Comparison of ENCODE assay signal across 8 mouse cellular contexts in the genomic region with DNA sequence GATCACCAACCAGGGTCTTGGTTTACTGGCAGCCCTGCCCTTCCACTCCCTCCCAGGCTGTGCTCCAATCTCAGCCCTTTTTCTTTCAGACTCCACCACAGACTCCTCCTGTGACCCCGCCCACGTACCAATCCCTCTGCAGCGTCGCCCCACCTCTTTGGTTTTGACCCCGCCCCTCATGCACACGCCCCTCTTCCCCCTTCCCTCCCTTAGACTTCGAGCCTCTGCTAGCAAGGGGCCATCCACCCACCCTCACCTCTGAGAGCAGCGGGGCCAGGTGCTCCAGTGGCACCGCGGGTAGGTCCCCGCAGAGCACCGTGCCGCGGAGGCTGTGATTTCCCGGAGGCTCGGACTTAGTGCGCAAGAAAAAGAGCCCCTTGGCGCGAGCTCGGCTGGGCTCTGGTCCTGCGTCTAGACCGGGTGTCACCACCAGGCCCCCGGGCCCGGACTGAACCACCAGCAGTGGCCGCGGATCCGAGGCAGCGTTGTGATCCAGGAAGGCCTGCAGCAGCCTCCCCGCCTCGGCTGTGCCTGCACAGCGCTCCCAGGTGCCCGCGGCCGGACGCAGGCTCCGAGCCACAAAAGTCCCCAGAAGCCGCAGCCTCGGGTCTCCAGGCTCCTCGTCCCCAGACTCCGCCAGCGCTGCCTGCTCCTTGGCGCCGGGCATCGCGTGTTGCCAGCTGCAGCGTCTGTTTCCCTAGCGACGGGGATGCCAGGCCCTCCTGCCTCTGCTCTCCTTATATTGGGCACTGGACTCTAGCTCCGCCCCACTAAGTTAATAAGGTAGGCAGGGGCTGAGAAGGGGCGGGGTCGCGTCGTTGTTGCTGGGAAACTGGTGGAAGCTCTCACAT. TPM values are rescaled to one million over a fixed set of nuclear protein-coding genes. Genes with fewer than 3 reads are reported as not detected.
DNase-seq lines count a peak whose midpoint lies in the region; ATAC-seq and TF ChIP-seq lines count a peak whose summit lies in the region.

A gene (minus strand): TSS at position 751 of the 851 bp plus-strand sequence.

- H3K4me1 ChIP-seq in cerebellum, adult 2 months (ENCODE audit: control insufficient read depth, insufficient read depth, low read length): 0 out of 2 replicates have a peak, but pooled peaks cover 3% of the 10 kb centered on the region
- peaks cover 4% of the 10 kb centered on the region; the same call in 1 of the 2 replicates for H3K4me1 ChIP-seq in forebrain, postnatal 0 days (ENCODE audit: insufficient read depth)
- no peaks in the 10 kb centered on the region for H3K4me1 ChIP-seq in liver, embryonic 11.5 days (replicated peaks; ENCODE audit: control insufficient read depth, insufficient read depth, low read length)
- peaks cover 10% of the 10 kb centered on the region; the same call in 1 of the 2 replicates for H3K4me1 ChIP-seq in neural tube, embryonic 12.5 days

- ATAC-seq in forebrain, postnatal 0 days: peak; percentile 97
- ATAC-seq in liver, embryonic 11.5 days (replicated peaks; ENCODE audit: low FRiP score): peak; percentile 78
- peak; percentile 98 for ATAC-seq in neural tube, embryonic 12.5 days (ENCODE audit: low FRiP score, low read depth)

- peak within 1 kb of the TSS; percentile 61 for H3K9ac ChIP-seq in forebrain, postnatal 0 days
- no peak within 1 kb of the TSS for H3K9ac ChIP-seq in liver, embryonic 11.5 days (ENCODE audit: low read depth, low read length)
- peak within 1 kb of the TSS; percentile 61 for H3K9ac ChIP-seq in neural tube, embryonic 12.5 days

- H3K27me3 ChIP-seq in cerebellum, adult 2 months (ENCODE audit: control insufficient read depth, insufficient read depth, low read length): no peaks in the 10 kb centered on the region
- H3K27me3 ChIP-seq in forebrain, postnatal 0 days (ENCODE audit: insufficient read depth, low read length): no peaks in the 10 kb centered on the region
- no peaks in the 10 kb centered on the region; the same call in 1 of the 2 replicates for H3K27me3 ChIP-seq in liver, embryonic 11.5 days (replicated peaks; ENCODE audit: control insufficient read depth, insufficient read depth, low read length)
- H3K27me3 ChIP-seq in neural tube, embryonic 12.5 days (replicated peaks): no peaks in the 10 kb centered on the region

- peak within 1 kb of the TSS; percentile 90 for H3K4me2 ChIP-seq in forebrain, postnatal 0 days (ENCODE audit: low read depth)
- peak within 1 kb of the TSS; percentile 66 for H3K4me2 ChIP-seq in liver, embryonic 11.5 days
- peak within 1 kb of the TSS; percentile 92 for H3K4me2 ChIP-seq in neural tube, embryonic 12.5 days (replicated peaks)

- no peak for TF ChIP-seq CTCF in cerebellum, adult 2 months (IDR thresholded peaks at IDR 0.05; ENCODE audit: borderline replicate concordance, insufficient read depth, low read depth, low read length)
- TF ChIP-seq CTCF in forebrain, postnatal 0 days (IDR thresholded peaks at IDR 0.05; ENCODE audit: low read depth): no peak

- WGBS in cerebellum, adult 2 months: under 1% methylated on average over 53 of the region's 53 CpGs
- WGBS in forebrain, postnatal 0 days: under 1% methylated on average over 53 of the region's 53 CpGs
- WGBS in liver, embryonic 11.5 days: 1% methylated on average over 53 of the region's 53 CpGs
- under 1% methylated on average over 53 of the region's 53 CpGs for WGBS in neural tube, embryonic 12.5 days

- intact Hi-C loops in heart, postnatal 10 days (cut with DNase I): no loop called here

- no peaks in the 10 kb centered on the region for H3K36me3 ChIP-seq in forebrain, postnatal 0 days (ENCODE audit: insufficient read depth)
- H3K36me3 ChIP-seq in liver, embryonic 11.5 days (ENCODE audit: control insufficient read depth, insufficient read depth, low read length): no peaks in the 10 kb centered on the region
- no peaks in the 10 kb centered on the region for H3K36me3 ChIP-seq in neural tube, embryonic 12.5 days

- peak; percentile 84 for DNase-seq in ES-CJ7 (ENCODE audit: low read depth, low spot score)
- peak; percentile 57 to 68 for DNase-seq in cerebellum, adult 2 months
- DNase-seq in forebrain, postnatal 0 days: peak; percentile 93
- peak; percentile 63 to 64 for DNase-seq in heart, postnatal 10 days
- DNase-seq in kidney, postnatal 36 days: peak; percentile 83 to 87
- peak; percentile 58 for DNase-seq in liver, embryonic 11.5 days (ENCODE audit: low spot score)
- DNase-seq in urinary bladder, adult 18-20 months (ENCODE audit: low spot score in 2 of 2): peak; percentile 53 to 60

- H3K27ac ChIP-seq in cerebellum, adult 2 months (ENCODE audit: insufficient read depth, low read length): no peak within 1 kb of the TSS
- H3K27ac ChIP-seq in forebrain, postnatal 0 days (ENCODE audit: low read depth, low read length): peak within 1 kb of the TSS; percentile 80
- no peak within 1 kb of the TSS for H3K27ac ChIP-seq in liver, embryonic 11.5 days (ENCODE audit: low read depth, low read length)
- peak within 1 kb of the TSS; percentile 33; the same call in 1 of the 2 replicates for H3K27ac ChIP-seq in neural tube, embryonic 12.5 days

- no peaks in the 10 kb centered on the region for H3K9me3 ChIP-seq in forebrain, postnatal 0 days (ENCODE audit: low read length)
- no peaks in the 10 kb centered on the region for H3K9me3 ChIP-seq in liver, embryonic 11.5 days (ENCODE audit: control insufficient read depth, low read length)
- H3K9me3 ChIP-seq in neural tube, embryonic 12.5 days: no peaks in the 10 kb centered on the region

- TF ChIP-seq POLR2A in cerebellum, adult 2 months (IDR thresholded peaks at IDR 0.05; ENCODE audit: borderline replicate concordance, insufficient read depth, low read length): no peak

- peak within 1 kb of the TSS; percentile 36 for H3K4me3 ChIP-seq in cerebellum, adult 2 months (replicated peaks; ENCODE audit: insufficient read depth, low read depth, low read length)
- peak within 1 kb of the TSS; percentile 68 for H3K4me3 ChIP-seq in forebrain, postnatal 0 days (ENCODE audit: low read depth, low read length)
- H3K4me3 ChIP-seq in liver, embryonic 11.5 days (ENCODE audit: low read depth, low read length): peak within 1 kb of the TSS; percentile 47
- H3K4me3 ChIP-seq in neural tube, embryonic 12.5 days: peak within 1 kb of the TSS; percentile 56

RNA-seq across cellular contexts. Expression of the gene that starts here (rescaled TPM):
- 0.74 and 1.0 TPM in 2 replicates for polyA plus RNA-seq in cerebellum, adult 2 months (2012; rRNA removed)
- total RNA-seq in forebrain, postnatal 0 days (2014; rRNA removed): 4.0 and 4.8 TPM in 2 replicates
- 1.7 and 2.3 TPM in 2 replicates for polyA plus RNA-seq in forebrain, postnatal 0 days (2015; fragmentation: Nextera tagmentation; extraction: Ambion mirVana)
- total RNA-seq in heart, postnatal 10 days (2021): under 1 TPM in 1 of 2 experiments, not detected in 1; 0.10 TPM
- 0.03 TPM in 1 of 2 replicates, not detected in the other for polyA plus RNA-seq in liver, embryonic 11.5 days (2014; fragmentation: Nextera tagmentation; extraction: Ambion mirVana)
- polyA plus RNA-seq in neural tube, embryonic 12.5 days (2016; fragmentation: Nextera tagmentation; extraction: Ambion mirVana): 0.87 and 1.1 TPM in 2 replicates

Comparison
In these comparisons a context has a peak if more than half of its experiments do, and no peak if none do; other contexts are left out.
1. Peak in DNase-seq in heart, postnatal 10 days; RNA of the gene not detected or under 1 TPM.
2. Peak in DNase-seq, ATAC-seq, H3K4me3 ChIP-seq and H3K4me2 ChIP-seq in liver, embryonic 11.5 days; RNA of the gene not detected or under 1 TPM.
3. H3K27ac ChIP-seq: peak in forebrain, postnatal 0 days (single experiment) and neural tube, embryonic 12.5 days (single experiment); none in cerebellum, adult 2 months (single experiment) and liver, embryonic 11.5 days (single experiment).
4. Peak in every context shown above with its lines, with median percentiles within 50 percentile points of each other: DNase-seq, H3K4me3 ChIP-seq, ATAC-seq and H3K4me2 ChIP-seq.